Mouse (Mus musculus): ENCODE results near the gene Rfc2. TPM values are rescaled to one million over a fixed set of nuclear protein-coding genes. Genes with fewer than 3 reads are reported as not detected.

Rfc2 gene
- total and polyA plus RNA-seq, 3 experiments, result 304 to 424 TPM; not detected in 1

DNA sequence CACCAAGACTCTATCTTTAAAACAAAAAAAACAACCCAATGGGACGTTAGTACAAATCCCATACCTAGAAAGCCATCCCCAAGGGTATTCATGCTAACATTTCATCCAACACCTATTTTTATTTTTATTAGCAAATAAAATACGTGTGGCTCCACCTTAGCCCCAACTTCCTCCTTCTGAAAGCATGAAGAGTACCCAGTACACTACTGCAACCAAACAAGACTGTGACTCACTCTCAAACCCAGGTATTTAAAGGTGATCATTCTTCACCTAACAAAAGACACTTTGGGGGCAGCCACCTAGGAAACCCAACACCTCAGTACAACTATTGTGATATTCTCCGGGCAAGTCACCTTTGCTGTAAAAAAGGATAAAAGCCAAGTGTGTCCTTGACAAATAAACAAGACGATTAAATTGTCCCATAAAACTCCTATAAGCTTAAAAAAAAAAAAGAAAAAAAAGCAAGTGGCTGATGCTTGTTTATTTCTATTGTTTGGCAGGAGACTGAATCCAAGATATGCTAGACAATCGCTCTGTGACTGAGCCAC, 56.7 kb downstream of the Rfc2 start:
- peak overlapping the region; percentile 85; the same call in 1 of the 2 replicates for H3K27ac ChIP-seq (ENCODE audit: control insufficient read depth, low read depth, low read length)
- peaks cover 13 to 14% of the 10 kb centered on the region in 2 experiments for H3K4me1 ChIP-seq (ENCODE audit: control insufficient read depth in 1 of 2, insufficient read depth in 2 of 2, low read length in 2 of 2)

GRCm38 (mm10) chr5:134638461-134639268, 57.5 kb downstream of the Rfc2 start:
- no peak for DNase-seq (ENCODE audit: low read depth, low spot score)

More for the DNA sequence above, 56.7 kb downstream of the Rfc2 start:
- Histone ChIP-seq H3K27me3 (ENCODE audit: control insufficient read depth in 1 of 2, insufficient read depth in 2 of 2, low read length in 2 of 2) (no peaks in the 10 kb centered on the region), H3K79me2 (ENCODE audit: control insufficient read depth, insufficient read depth, low read length, poor library complexity) (peaks cover 61% of the 10 kb centered on the region), H3K9me3 (replicated peaks; ENCODE audit: insufficient read depth, low read length) (no peaks in the 10 kb centered on the region), H3K36me3 (ENCODE audit: control insufficient read depth in 1 of 2, insufficient read depth in 2 of 2, low read length in 2 of 2) (peaks cover 24 to 33% of the 10 kb centered on the region in 2 experiments), H3K9ac (ENCODE audit: control insufficient read depth, low read depth, low read length, poor library complexity, severe bottlenecking) (peak overlapping the region; percentile 99), H3K4me3 (ENCODE audit: control insufficient read depth in 1 of 2, insufficient read depth in 1 of 2, low read depth in 2 of 2, low read length in 2 of 2) (peak overlapping the region; percentile 85 to 100)
- TF ChIP-seq CTCF (IDR thresholded peaks at IDR 0.05 in 2 of 3, conservative IDR thresholded peaks at IDR 0.05 in 1 of 3; ENCODE audit: control insufficient read depth in 1 of 3, insufficient read depth in 1 of 3, low read depth in 2 of 3, low read length in 3 of 3, poor library complexity in 1 of 3, severe bottlenecking in 1 of 3) (no peak), TBP (IDR thresholded peaks at IDR 0.05; ENCODE audit: low read depth, low read length) (no peak), NELFE (IDR thresholded peaks at IDR 0.05; ENCODE audit: low read depth, low read length) (no peak), SIN3A (IDR thresholded peaks at IDR 0.05; ENCODE audit: low read length) (peak; percentile 39), ETS1 (IDR thresholded peaks at IDR 0.05; ENCODE audit: low read depth, low read length) (no peak), MXI1 (IDR thresholded peaks at IDR 0.05; ENCODE audit: low read depth, low read length) (peak; percentile 68)
- DNase-seq (ENCODE audit: low read depth, low spot score), result peak; percentile 69

More at GRCm38 (mm10) chr5:134638461-134639268, 57.5 kb downstream of the Rfc2 start:
- peaks cover 21 to 31% of the 10 kb centered on the region in 2 experiments for H3K36me3 ChIP-seq (ENCODE audit: control insufficient read depth in 1 of 2, insufficient read depth in 2 of 2, low read length in 2 of 2)
- peaks cover 13 to 14% of the 10 kb centered on the region in 2 experiments for H3K4me1 ChIP-seq (ENCODE audit: control insufficient read depth in 1 of 2, insufficient read depth in 2 of 2, low read length in 2 of 2)
- peak overlapping the region; percentile 85 to 100 for H3K4me3 ChIP-seq (ENCODE audit: control insufficient read depth in 1 of 2, insufficient read depth in 1 of 2, low read depth in 2 of 2, low read length in 2 of 2)
- peaks cover 53% of the 10 kb centered on the region for H3K79me2 ChIP-seq (ENCODE audit: control insufficient read depth, insufficient read depth, low read length, poor library complexity)
- TF ChIP-seq TBP (IDR thresholded peaks at IDR 0.05; ENCODE audit: low read depth, low read length), result no peak
- no peak for TF ChIP-seq CTCF (IDR thresholded peaks at IDR 0.05 in 2 of 3, conservative IDR thresholded peaks at IDR 0.05 in 1 of 3; ENCODE audit: control insufficient read depth in 1 of 3, insufficient read depth in 1 of 3, low read depth in 2 of 3, low read length in 3 of 3, poor library complexity in 1 of 3, severe bottlenecking in 1 of 3)
- no peak for TF ChIP-seq ZNF384 (IDR thresholded peaks at IDR 0.05; ENCODE audit: low read depth, low read length)
- no peak for TF ChIP-seq POLR2A (IDR thresholded peaks at IDR 0.05; ENCODE audit: control insufficient read depth in 1 of 2, insufficient read depth in 1 of 2, low read depth in 1 of 2, low read length in 2 of 2, poor library complexity in 1 of 2)
- TF ChIP-seq MYB (IDR thresholded peaks at IDR 0.05; ENCODE audit: low read depth, low read length), result no peak
- TF ChIP-seq SMC3 (IDR thresholded peaks at IDR 0.05; ENCODE audit: low read depth, low read length), result no peak
- no peak for TF ChIP-seq MXI1 (IDR thresholded peaks at IDR 0.05; ENCODE audit: low read depth, low read length)
- no peak for TF ChIP-seq USF1 (IDR thresholded peaks at IDR 0.05; ENCODE audit: low read depth, low read length)
- TF ChIP-seq ZC3H11A (IDR thresholded peaks at IDR 0.05; ENCODE audit: low read depth, low read length), result no peak
- no peak for TF ChIP-seq ZMIZ1 (IDR thresholded peaks at IDR 0.05; ENCODE audit: low read depth, low read length)
- TF ChIP-seq SIN3A (IDR thresholded peaks at IDR 0.05; ENCODE audit: low read length), result no peak
- TF ChIP-seq ZKSCAN1 (IDR thresholded peaks at IDR 0.05; ENCODE audit: low read depth, low read length), result no peak
- TF ChIP-seq MAZ (IDR thresholded peaks at IDR 0.05; ENCODE audit: low read depth, low read length), result no peak
- TF ChIP-seq ELF1 (IDR thresholded peaks at IDR 0.05; ENCODE audit: low read depth, low read length), result no peak
- TF ChIP-seq MEF2A (IDR thresholded peaks at IDR 0.05; ENCODE audit: extremely low read depth, insufficient replicate concordance, low read depth, low read length, poor library complexity, severe bottlenecking), result no peak
- no peak for TF ChIP-seq MAFK (IDR thresholded peaks at IDR 0.05; ENCODE audit: borderline replicate concordance, low read depth, low read length)
- no peak for TF ChIP-seq ETS1 (IDR thresholded peaks at IDR 0.05; ENCODE audit: low read depth, low read length)
- no peak for TF ChIP-seq RCOR1 (IDR thresholded peaks at IDR 0.05; ENCODE audit: low read depth, low read length)
- no peak for TF ChIP-seq MAX (IDR thresholded peaks at IDR 0.05; ENCODE audit: low read length)
- no peak; the same call in 1 of the 2 replicates for TF ChIP-seq CHD1 (IDR thresholded peaks at IDR 0.05; ENCODE audit: low read depth, low read length)
- peak overlapping the region; percentile 99 for H3K9ac ChIP-seq (ENCODE audit: control insufficient read depth, low read depth, low read length, poor library complexity, severe bottlenecking)
- H3K27ac ChIP-seq (ENCODE audit: control insufficient read depth, low read depth, low read length), result peak overlapping the region; percentile 85
- H3K9me3 ChIP-seq (replicated peaks; ENCODE audit: insufficient read depth, low read length), result no peaks in the 10 kb centered on the region
- no peaks in the 10 kb centered on the region for H3K27me3 ChIP-seq (ENCODE audit: control insufficient read depth in 1 of 2, insufficient read depth in 2 of 2, low read length in 2 of 2)

Data from MEL (cell line).